Mouse (Mus musculus) liver, embryonic 14.5 days (tissue): Measurements from ENCODE around the gene Mcm3.

Source experiments
- CTCF ChIP-seq: IDR thresholded peaks from 2 replicates; pipeline ENCODE4 v1.5.1; 2016; ENCODE audit warnings: antibody characterized with exemption, low read depth, control low read depth
- EP300 ChIP-seq: IDR thresholded peaks from 2 replicates; pipeline ENCODE4 v1.6.1; 2016; ENCODE audit warnings: antibody characterized with exemption, low read depth

- no peak for TF ChIP-seq CTCF
- no peak for TF ChIP-seq EP300
Measured at GRCm38 (mm10) chr1:20766526-20766925, 53.6 kb downstream of the Mcm3 start.
